8 mouse cellular contexts compared by ENCODE assay signal in the genomic region with DNA sequence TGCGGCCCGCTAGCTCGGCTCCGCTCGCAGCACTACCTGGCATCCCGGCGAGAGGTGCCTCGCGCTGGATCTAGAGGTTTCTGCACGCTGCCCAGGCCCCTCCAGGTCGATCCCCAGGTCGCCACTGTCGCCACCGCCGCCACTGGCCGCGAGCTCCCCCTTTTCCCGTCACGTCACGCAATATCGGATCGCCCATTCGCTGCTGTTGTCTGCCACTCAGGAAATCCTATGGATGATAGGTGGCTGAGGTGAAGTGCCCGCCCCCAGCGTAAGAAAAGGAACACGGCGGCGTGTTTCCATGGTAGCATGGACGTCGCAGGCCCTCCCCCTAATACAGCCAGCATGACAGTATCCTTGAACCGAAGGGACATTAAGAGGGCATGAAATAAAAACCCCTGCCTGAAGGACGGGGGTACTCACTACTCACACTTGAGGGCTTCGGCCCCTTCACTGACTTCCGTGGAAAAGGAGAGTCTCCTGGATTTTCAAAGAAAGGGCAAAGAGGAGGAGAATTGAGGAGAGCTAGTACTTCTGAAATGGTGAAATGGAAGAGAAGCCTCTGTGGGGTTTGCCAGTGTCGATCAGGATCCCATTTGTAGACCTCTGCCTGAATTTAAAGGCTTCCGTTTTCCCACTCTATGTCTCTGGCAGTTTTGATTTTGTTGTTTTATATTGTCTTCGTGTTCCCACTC. TPM values are rescaled to one million over a fixed set of nuclear protein-coding genes. Genes with fewer than 3 reads are reported as not detected.
DNase-seq lines count a peak whose midpoint lies in the region; ATAC-seq and TF ChIP-seq lines count a peak whose summit lies in the region.

TSS of gene Trp53bp1 (minus strand) at position 172 of the 692 bp plus-strand sequence.

- peak within 1 kb of the TSS; percentile 85 for H3K27ac ChIP-seq in embryonic facial prominence, embryonic 13.5 days
- peak within 1 kb of the TSS; percentile 49 for H3K27ac ChIP-seq in kidney, adult 2 months (ENCODE audit: insufficient read depth, low read depth, low read length)
- H3K27ac ChIP-seq in limb, embryonic 12.5 days, result peak within 1 kb of the TSS; percentile 95
- H3K27ac ChIP-seq in midbrain, embryonic 15.5 days, result peak within 1 kb of the TSS; percentile 98
- peak within 1 kb of the TSS; percentile 69 for H3K27ac ChIP-seq in spleen, adult 2 months (ENCODE audit: insufficient read depth, low read length)

- H3K4me3 ChIP-seq in embryonic facial prominence, embryonic 13.5 days, result peak within 1 kb of the TSS; percentile 89
- H3K4me3 ChIP-seq in kidney, adult 2 months (ENCODE audit: insufficient read depth, low read depth, low read length), result peak within 1 kb of the TSS; percentile 74
- H3K4me3 ChIP-seq in limb, embryonic 12.5 days (replicated peaks), result peak within 1 kb of the TSS; percentile 89
- peak within 1 kb of the TSS; percentile 78 for H3K4me3 ChIP-seq in midbrain, embryonic 15.5 days
- peak within 1 kb of the TSS; percentile 94 for H3K4me3 ChIP-seq in spleen, adult 2 months (ENCODE audit: extremely low read depth, insufficient read depth, insufficient read length)

- peak within 1 kb of the TSS; percentile 81 for H3K9ac ChIP-seq in embryonic facial prominence, embryonic 13.5 days
- peak within 1 kb of the TSS; percentile 84 for H3K9ac ChIP-seq in limb, embryonic 12.5 days (replicated peaks)
- peak within 1 kb of the TSS; percentile 91 for H3K9ac ChIP-seq in midbrain, embryonic 15.5 days

- no peak for TF ChIP-seq POLR2A in kidney, adult 2 months (IDR thresholded peaks at IDR 0.05; ENCODE audit: low read depth, low read length)
- TF ChIP-seq POLR2A in spleen, adult 2 months (IDR thresholded peaks at IDR 0.05; ENCODE audit: low read depth, low read length), result no peak

- no peaks in the 10 kb centered on the region for H3K27me3 ChIP-seq in embryonic facial prominence, embryonic 13.5 days
- no peaks in the 10 kb centered on the region for H3K27me3 ChIP-seq in kidney, adult 2 months (replicated peaks; ENCODE audit: control insufficient read depth, insufficient read depth, low read length)
- H3K27me3 ChIP-seq in limb, embryonic 12.5 days, result no peaks in the 10 kb centered on the region
- no peaks in the 10 kb centered on the region for H3K27me3 ChIP-seq in midbrain, embryonic 15.5 days (replicated peaks)
- no peaks in the 10 kb centered on the region for H3K27me3 ChIP-seq in spleen, adult 2 months (ENCODE audit: control insufficient read depth, insufficient read depth, low read length)

- peak; percentile 85 for DNase-seq in 3134 (ENCODE audit: extremely low read depth, insufficient read length, low spot score)
- peak; percentile 95 to 96 for DNase-seq in adrenal gland, postnatal 36 days
- peak; percentile 98 to 99 for DNase-seq in heart, adult 18-20 months
- peak; percentile 98 for DNase-seq in kidney, adult 2 months
- DNase-seq in spleen, adult 2 months (ENCODE audit: low read depth in 1 of 2, low spot score in 2 of 2), result peak; percentile 88 to 93

- H3K4me2 ChIP-seq in embryonic facial prominence, embryonic 13.5 days, result peak within 1 kb of the TSS; percentile 75
- peak within 1 kb of the TSS; percentile 77 for H3K4me2 ChIP-seq in limb, embryonic 12.5 days
- H3K4me2 ChIP-seq in midbrain, embryonic 15.5 days, result peak within 1 kb of the TSS; percentile 65

- peak; percentile 97 for ATAC-seq in embryonic facial prominence, embryonic 13.5 days (ENCODE audit: insufficient number of reproducible peaks, insufficient read depth, low FRiP score, low TSS enrichment, low read depth)
- peak; percentile 98 for ATAC-seq in limb, embryonic 12.5 days (ENCODE audit: insufficient number of reproducible peaks, insufficient read depth, low FRiP score, low TSS enrichment, low read depth)
- ATAC-seq in midbrain, embryonic 15.5 days (replicated peaks), result peak; percentile 99

- H3K4me1 ChIP-seq in embryonic facial prominence, embryonic 13.5 days, result peaks cover 32% of the 10 kb centered on the region
- peaks cover 9% of the 10 kb centered on the region for H3K4me1 ChIP-seq in kidney, adult 2 months (ENCODE audit: control insufficient read depth, insufficient read depth, low read length)
- H3K4me1 ChIP-seq in limb, embryonic 12.5 days (replicated peaks), result peaks cover 28% of the 10 kb centered on the region
- H3K4me1 ChIP-seq in midbrain, embryonic 15.5 days, result peaks cover 45% of the 10 kb centered on the region
- no peaks in the 10 kb centered on the region for H3K4me1 ChIP-seq in spleen, adult 2 months (ENCODE audit: control insufficient read depth, insufficient read depth, insufficient read length)

- TF ChIP-seq CTCF in kidney, adult 2 months (conservative IDR thresholded peaks at IDR 0.05; ENCODE audit: insufficient read depth, insufficient read length, low read depth, low read length), result no peak
- TF ChIP-seq CTCF in spleen, adult 2 months (IDR thresholded peaks at IDR 0.05; ENCODE audit: extremely low read depth, insufficient read depth, insufficient read length, insufficient replicate concordance), result no peak

- peaks cover 26% of the 10 kb centered on the region for H3K36me3 ChIP-seq in embryonic facial prominence, embryonic 13.5 days
- H3K36me3 ChIP-seq in kidney, adult 2 months (ENCODE audit: control insufficient read depth, insufficient read depth, low read length), result 0 out of 2 replicates have a peak, but pooled peaks cover 1% of the 10 kb centered on the region
- H3K36me3 ChIP-seq in limb, embryonic 12.5 days, result peaks cover 36% of the 10 kb centered on the region
- H3K36me3 ChIP-seq in midbrain, embryonic 15.5 days (replicated peaks), result peaks cover 7% of the 10 kb centered on the region; the same call in 1 of the 2 replicates
- H3K36me3 ChIP-seq in spleen, adult 2 months (ENCODE audit: control insufficient read depth, insufficient read depth, low read length), result no peaks in the 10 kb centered on the region; the same call in 1 of the 2 replicates

- no peaks in the 10 kb centered on the region for H3K9me3 ChIP-seq in embryonic facial prominence, embryonic 13.5 days
- no peaks in the 10 kb centered on the region; the same call in 1 of the 2 replicates for H3K9me3 ChIP-seq in limb, embryonic 12.5 days
- H3K9me3 ChIP-seq in midbrain, embryonic 15.5 days, result no peaks in the 10 kb centered on the region

- WGBS in embryonic facial prominence, embryonic 13.5 days, result under 1% methylated on average over 37 of the region's 37 CpGs
- 1% methylated on average over 37 of the region's 37 CpGs for WGBS in kidney, adult 2 months
- WGBS in limb, embryonic 12.5 days, result under 1% methylated on average over 37 of the region's 37 CpGs
- WGBS in midbrain, embryonic 15.5 days, result 0% methylated on average over 37 of the region's 37 CpGs
- 4% methylated on average over 34 of the region's 37 CpGs for WGBS in spleen, adult 2 months

RNA-seq across cellular contexts. Expression of gene Trp53bp1, which starts in this region (rescaled TPM):
- 10 to 100 TPM; 59.0 to 73.9 TPM for total RNA-seq in adrenal gland, postnatal 36 days (2021)
- polyA plus RNA-seq in embryonic facial prominence, embryonic 13.5 days (2015; fragmentation: Nextera tagmentation; extraction: Ambion mirVana), result 95.8 and 96.5 TPM in 2 replicates
- 10 to 100 TPM; 28.1 to 28.4 TPM for total RNA-seq in heart, adult 18-20 months (2021)
- polyA plus RNA-seq in kidney, adult 2 months (2012; rRNA removed), result 16.3 and 18.5 TPM in 2 replicates
- 132 and 136 TPM in 2 replicates for polyA plus RNA-seq in limb, embryonic 12.5 days (2016; fragmentation: Nextera tagmentation; extraction: Ambion mirVana)
- polyA plus RNA-seq in midbrain, embryonic 15.5 days (2015; fragmentation: Nextera tagmentation; extraction: Ambion mirVana), result 186 and 214 TPM in 2 replicates
- polyA plus RNA-seq in spleen, adult 2 months (2012; rRNA removed), result 16.5 and 21.1 TPM in 2 replicates

Comparison
In these comparisons a context has a peak if more than half of its experiments do, and no peak if none do; other contexts are left out.
1. Peak in every context shown above with its lines: DNase-seq, ATAC-seq, H3K4me3 ChIP-seq and H3K27ac ChIP-seq.